Mouse (Mus musculus): ENCODE results near the gene Nrp2. TPM values are rescaled to one million over a fixed set of nuclear protein-coding genes. Genes with fewer than 3 reads are reported as not detected.

Gene Nrp2
- polyA plus RNA-seq (2015; fragmentation: Nextera tagmentation; extraction: Ambion mirVana) = 49.9 and 50.0 TPM in 2 replicates

GRCm38 (mm10) chr1:62703158-62704116, at the start of gene Nrp2:
TSS of gene Nrp2 (plus strand) at chr1:62703285.
- Histone ChIP-seq H3K9ac (peak within 1 kb of the TSS; percentile 69), H3K9me3 (replicated peaks) (no peaks in the 10 kb centered on the region), H3K4me2 (replicated peaks) (peak within 1 kb of the TSS; percentile 96), H3K4me3 (replicated peaks) (peak within 1 kb of the TSS; percentile 67), H3K27me3 (peaks cover 13% of the 10 kb centered on the region; the same call in 1 of the 2 replicates), H3K27ac (replicated peaks) (peak within 1 kb of the TSS; percentile 87), H3K36me3 (no peaks in the 10 kb centered on the region), H3K4me1 (peaks cover 47% of the 10 kb centered on the region)
- under 1% methylated on average over 76 of the region's 76 CpGs for WGBS
- peak; percentile 84 for ATAC-seq (ENCODE audit: insufficient number of reproducible peaks, low FRiP score, low TSS enrichment, low read depth)

- Histone ChIP-seq H3K4me2 (replicated peaks) (no peak overlapping the region), H3K36me3 (no peaks in the 10 kb centered on the region), H3K27me3 (no peaks in the 10 kb centered on the region), H3K9ac (no peak overlapping the region), H3K27ac (replicated peaks) (no peak overlapping the region), H3K9me3 (replicated peaks) (no peaks in the 10 kb centered on the region), H3K4me3 (replicated peaks) (no peak overlapping the region), H3K4me1 (no peaks in the 10 kb centered on the region)
- no peak for ATAC-seq (ENCODE audit: insufficient number of reproducible peaks, low FRiP score, low TSS enrichment, low read depth)
- 70% methylated on average over 6 of the region's 6 CpGs for WGBS
Observed at GRCm38 (mm10) chr1:62654436-62654835, 48.6 kb upstream of the Nrp2 start.

- no peaks in the 10 kb centered on the region for H3K27me3 ChIP-seq
- H3K4me1 ChIP-seq = 0 out of 2 replicates have a peak, but pooled peaks cover 5% of the 10 kb centered on the region
- H3K9ac ChIP-seq = no peak overlapping the region
- WGBS = 49% methylated on average over 8 of the region's 8 CpGs
- no peak for ATAC-seq (ENCODE audit: insufficient number of reproducible peaks, low FRiP score, low TSS enrichment, low read depth)
- H3K9me3 ChIP-seq (replicated peaks) = no peaks in the 10 kb centered on the region
- H3K4me3 ChIP-seq (replicated peaks) = no peak overlapping the region
- H3K27ac ChIP-seq (replicated peaks) = no peak overlapping the region
- H3K4me2 ChIP-seq (replicated peaks) = no peak overlapping the region
- no peaks in the 10 kb centered on the region for H3K36me3 ChIP-seq
Observed at GRCm38 (mm10) chr1:62664960-62665645, 38.0 kb upstream of the Nrp2 start.

- no peak for ATAC-seq (ENCODE audit: insufficient number of reproducible peaks, low FRiP score, low TSS enrichment, low read depth)
- no peak overlapping the region for H3K9ac ChIP-seq
- no peak overlapping the region for H3K4me2 ChIP-seq (replicated peaks)
- no peaks in the 10 kb centered on the region for H3K9me3 ChIP-seq (replicated peaks)
- H3K4me1 ChIP-seq = 0 out of 2 replicates have a peak, but pooled peaks cover 5% of the 10 kb centered on the region
- no peaks in the 10 kb centered on the region for H3K36me3 ChIP-seq
- H3K27me3 ChIP-seq = no peaks in the 10 kb centered on the region
- no peak overlapping the region for H3K4me3 ChIP-seq (replicated peaks)
- 78% methylated on average over 5 of the region's 5 CpGs for WGBS
- no peak overlapping the region for H3K27ac ChIP-seq (replicated peaks)
Observed at GRCm38 (mm10) chr1:62665771-62666730, 37.0 kb upstream of the Nrp2 start.

- no peaks in the 10 kb centered on the region for H3K9me3 ChIP-seq (replicated peaks)
- H3K4me2 ChIP-seq (replicated peaks) = no peak overlapping the region
- H3K36me3 ChIP-seq = no peaks in the 10 kb centered on the region
- H3K27ac ChIP-seq (replicated peaks) = no peak overlapping the region
- no peak overlapping the region for H3K4me3 ChIP-seq (replicated peaks)
- H3K27me3 ChIP-seq = no peaks in the 10 kb centered on the region
- no peak overlapping the region for H3K9ac ChIP-seq
- 0 out of 2 replicates have a peak, but pooled peaks cover 5% of the 10 kb centered on the region for H3K4me1 ChIP-seq
- ATAC-seq (ENCODE audit: insufficient number of reproducible peaks, low FRiP score, low TSS enrichment, low read depth) = no peak
- 74% methylated on average over 5 of the region's 5 CpGs for WGBS
Observed at GRCm38 (mm10) chr1:62666780-62667179, 36.3 kb upstream of the Nrp2 start.

DNA sequence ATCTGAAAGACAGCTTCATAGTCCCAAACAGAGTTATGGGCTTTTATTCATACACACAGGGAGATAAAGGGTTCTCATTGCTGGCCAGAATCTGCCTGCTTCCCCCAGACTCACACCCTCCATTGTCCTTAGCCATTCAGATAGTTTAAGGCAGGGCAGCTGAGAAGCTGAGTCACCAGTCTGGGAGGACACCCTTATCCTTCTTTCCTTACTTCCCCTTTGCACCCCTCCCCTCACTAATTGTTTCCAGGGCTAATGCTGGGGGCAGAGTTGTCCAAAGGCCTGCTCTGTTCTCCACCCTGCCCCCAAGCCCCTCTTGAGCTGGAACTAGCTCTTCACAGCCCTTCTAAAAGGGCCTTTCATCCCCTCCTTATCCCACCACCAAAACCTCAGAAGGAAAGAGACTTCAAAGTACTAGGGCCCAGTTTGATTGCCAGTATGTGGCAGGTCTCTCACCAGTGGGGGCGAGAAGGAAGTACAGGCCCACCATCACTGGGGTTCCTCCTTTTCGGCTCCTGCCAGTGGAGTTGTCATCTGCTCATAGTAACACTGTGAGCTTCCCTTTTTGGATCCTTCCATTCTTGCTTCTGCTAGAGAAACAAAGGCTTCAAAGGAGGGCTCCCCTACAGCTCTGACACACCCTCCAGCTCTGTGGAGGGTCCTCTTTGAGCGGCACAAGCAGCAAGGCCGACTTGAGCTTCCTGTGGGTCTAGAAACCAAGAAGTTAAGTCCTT, 24.3 kb upstream of the Nrp2 start:
- Histone ChIP-seq H3K4me1 (peaks cover 8% of the 10 kb centered on the region; the same call in 1 of the 2 replicates), H3K4me2 (replicated peaks) (no peak overlapping the region), H3K36me3 (no peaks in the 10 kb centered on the region), H3K9ac (no peak overlapping the region), H3K4me3 (replicated peaks) (no peak overlapping the region), H3K27me3 (no peaks in the 10 kb centered on the region), H3K27ac (replicated peaks) (no peak overlapping the region), H3K9me3 (replicated peaks) (no peaks in the 10 kb centered on the region; the same call in 1 of the 2 replicates)
- 34% methylated on average over 4 of the region's 4 CpGs for WGBS
- ATAC-seq (ENCODE audit: insufficient number of reproducible peaks, low FRiP score, low TSS enrichment, low read depth) = no peak

DNA sequence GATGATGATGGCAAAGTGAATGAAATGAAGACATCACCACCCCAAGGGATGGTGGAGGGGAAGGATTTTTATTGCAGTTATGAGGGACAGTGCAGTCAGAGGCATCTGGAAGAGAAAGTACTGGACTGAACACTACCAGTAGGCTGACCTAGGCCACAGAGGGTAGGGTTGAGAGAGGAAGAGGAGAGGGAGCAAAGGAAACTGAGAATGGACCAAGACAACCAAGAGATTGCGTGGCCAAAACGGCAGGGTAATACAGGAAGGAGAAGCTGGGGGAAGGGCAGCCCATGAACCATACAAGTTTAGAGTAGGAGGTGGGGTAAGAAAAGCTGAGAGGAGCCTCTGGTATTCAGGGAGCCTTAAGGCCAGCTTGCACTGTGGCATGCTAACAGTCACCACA, 23.6 kb upstream of the Nrp2 start:
- Histone ChIP-seq H3K36me3 (no peaks in the 10 kb centered on the region), H3K4me3 (replicated peaks) (no peak overlapping the region), H3K4me1 (peaks cover 8% of the 10 kb centered on the region; the same call in 1 of the 2 replicates), H3K4me2 (replicated peaks) (no peak overlapping the region), H3K9me3 (replicated peaks) (no peaks in the 10 kb centered on the region; the same call in 1 of the 2 replicates), H3K27me3 (no peaks in the 10 kb centered on the region), H3K27ac (replicated peaks) (no peak overlapping the region), H3K9ac (no peak overlapping the region)
- no peak for ATAC-seq (ENCODE audit: insufficient number of reproducible peaks, low FRiP score, low TSS enrichment, low read depth)
- WGBS = 85% methylated on average over 2 of the region's 2 CpGs

GRCm38 (mm10) chr1:62682456-62683385, 20.4 kb upstream of the Nrp2 start:
- Histone ChIP-seq H3K4me1 (peaks cover 8% of the 10 kb centered on the region; the same call in 1 of the 2 replicates), H3K27me3 (no peaks in the 10 kb centered on the region), H3K9ac (no peak overlapping the region), H3K4me2 (replicated peaks) (no peak overlapping the region), H3K36me3 (no peaks in the 10 kb centered on the region), H3K4me3 (replicated peaks) (no peak overlapping the region), H3K9me3 (replicated peaks) (no peaks in the 10 kb centered on the region; the same call in 1 of the 2 replicates), H3K27ac (replicated peaks) (no peak overlapping the region)
- WGBS = 47% methylated on average over 21 of the region's 21 CpGs
- ATAC-seq (ENCODE audit: insufficient number of reproducible peaks, low FRiP score, low TSS enrichment, low read depth) = no peak

- Histone ChIP-seq H3K4me3 (replicated peaks) (no peak overlapping the region), H3K4me1 (peaks cover 7% of the 10 kb centered on the region; the same call in 1 of the 2 replicates), H3K27ac (replicated peaks) (no peak overlapping the region), H3K9ac (no peak overlapping the region), H3K9me3 (replicated peaks) (no peaks in the 10 kb centered on the region), H3K4me2 (replicated peaks) (no peak overlapping the region), H3K36me3 (no peaks in the 10 kb centered on the region), H3K27me3 (no peaks in the 10 kb centered on the region)
- WGBS = 82% methylated on average over 2 of the region's 2 CpGs
- ATAC-seq (ENCODE audit: insufficient number of reproducible peaks, low FRiP score, low TSS enrichment, low read depth) = no peak
Observed at GRCm38 (mm10) chr1:62683498-62683897, 19.6 kb upstream of the Nrp2 start.

All from embryonic facial prominence, embryonic 15.5 days (tissue).